Comparison of ENCODE assay signal across 8 mouse cellular contexts in genomic region chr5:124432398-124433012, GRCm38 (mm10). TPM values are rescaled to one million over a fixed set of nuclear protein-coding genes. Genes with fewer than 3 reads are reported as not detected.
A peak's percentile ranks its signal among the peaks of the same experiment; 100 is the strongest.
DNase-seq lines count a peak whose midpoint lies in the region; ATAC-seq and TF ChIP-seq lines count a peak whose summit lies in the region.

No protein-coding gene starts in this region.

- peaks cover 9 to 20% of the 10 kb centered on the region in 2 experiments for H3K4me1 ChIP-seq in CH12.LX (ENCODE audit: control insufficient read depth in 1 of 2, insufficient read depth in 2 of 2)
- no peaks in the 10 kb centered on the region for H3K4me1 ChIP-seq in hindbrain, embryonic 11.5 days (replicated peaks; ENCODE audit: control insufficient read depth, insufficient read depth, low read length)
- no peaks in the 10 kb centered on the region for H3K4me1 ChIP-seq in neural tube, embryonic 14.5 days (ENCODE audit: control insufficient read depth, insufficient read depth, low read length)

- peak; percentile 81 to 92 for TF ChIP-seq CTCF in CH12.LX (conservative IDR thresholded peaks at IDR 0.05 in 1 of 2, IDR thresholded peaks at IDR 0.05 in 1 of 2; ENCODE audit: low read depth in 2 of 2, low read length in 2 of 2)

- H3K9me3 ChIP-seq in CH12.LX (replicated peaks; ENCODE audit: low read length): no peaks in the 10 kb centered on the region
- H3K9me3 ChIP-seq in hindbrain, embryonic 11.5 days (ENCODE audit: control insufficient read depth, low read length): no peaks in the 10 kb centered on the region
- H3K9me3 ChIP-seq in neural tube, embryonic 14.5 days (ENCODE audit: control insufficient read depth, low read length): no peaks in the 10 kb centered on the region

- dilution Hi-C loops in CH12.LX (cut with MboI; ENCODE audit: extremely low pct_ligation_motif_present, extremely low pct_unique_long_range_greater_than_20kb, low sequenced_read_pairs): no loop called here

- peak overlapping the region; percentile 47 for H3K4me2 ChIP-seq in CH12.LX (ENCODE audit: insufficient read depth, low read depth, poor library complexity, severe bottlenecking)
- no peak overlapping the region for H3K4me2 ChIP-seq in hindbrain, embryonic 11.5 days (replicated peaks; ENCODE audit: low read depth, low read length)
- no peak overlapping the region for H3K4me2 ChIP-seq in neural tube, embryonic 14.5 days (ENCODE audit: low read depth, low read length)

- in situ Hi-C loops in CH12.LX (cut with MboI; ENCODE audit: low pct_ligation_motif_present, low pct_unique_long_range_greater_than_20kb, low sequenced_read_pairs): loop anchor here (25.0 kb wide), 1 partner anchor 430 kb away; the partner anchor contains the start of genes Ccdc92 and Zfp664

- H3K36me3 ChIP-seq in CH12.LX (replicated peaks in 1 of 2; ENCODE audit: control insufficient read depth in 1 of 2, insufficient read depth in 1 of 2, low read length in 1 of 2): no peaks in the 10 kb centered on the region
- no peaks in the 10 kb centered on the region for H3K36me3 ChIP-seq in hindbrain, embryonic 11.5 days (ENCODE audit: control insufficient read depth, insufficient read depth, low read length)
- H3K36me3 ChIP-seq in neural tube, embryonic 14.5 days (ENCODE audit: control insufficient read depth, insufficient read depth, low read length): no peaks in the 10 kb centered on the region

- no peak overlapping the region for H3K4me3 ChIP-seq in CH12.LX (replicated peaks in 1 of 3; ENCODE audit: low read depth in 2 of 3, low read length in 2 of 3, poor library complexity in 1 of 3)
- no peak overlapping the region for H3K4me3 ChIP-seq in hindbrain, embryonic 11.5 days (ENCODE audit: low read depth, low read length)
- H3K4me3 ChIP-seq in neural tube, embryonic 14.5 days (ENCODE audit: low read depth, low read length): no peak overlapping the region

- peak; percentile 95 for TF ChIP-seq RAD21 in CH12.LX (IDR thresholded peaks at IDR 0.05; ENCODE audit: low read depth, low read length)

- no peak overlapping the region for H3K9ac ChIP-seq in CH12.LX (ENCODE audit: insufficient read depth, low read depth)
- no peak overlapping the region for H3K9ac ChIP-seq in hindbrain, embryonic 11.5 days (ENCODE audit: low read depth, low read length)
- no peak overlapping the region for H3K9ac ChIP-seq in neural tube, embryonic 14.5 days (replicated peaks; ENCODE audit: low read depth, low read length)

- no peaks in the 10 kb centered on the region for H3K27me3 ChIP-seq in CH12.LX (replicated peaks)
- no peaks in the 10 kb centered on the region for H3K27me3 ChIP-seq in hindbrain, embryonic 11.5 days (ENCODE audit: control insufficient read depth, insufficient read depth, low read length)
- H3K27me3 ChIP-seq in neural tube, embryonic 14.5 days (ENCODE audit: control insufficient read depth, insufficient read depth, low read length): no peaks in the 10 kb centered on the region

- no peak for TF ChIP-seq POLR2A in CH12.LX (IDR thresholded peaks at IDR 0.05; ENCODE audit: low read depth, low read length)

- no peaks in the 10 kb centered on the region for H3K79me2 ChIP-seq in CH12.LX (replicated peaks; ENCODE audit: control insufficient read depth, extremely low read depth, insufficient read depth, poor library complexity, severe bottlenecking)

- peak; percentile 75 for DNase-seq in CH12.LX (ENCODE audit: extremely low read depth)
- peak; percentile 74 for DNase-seq in adrenal gland, postnatal 14 days
- peak; percentile 72 for DNase-seq in hindbrain, embryonic 11.5 days (ENCODE audit: low spot score)
- DNase-seq in layer of hippocampus, adult 18-20 months (ENCODE audit: low spot score in 2 of 2): peak; percentile 69 to 90
- DNase-seq in lung, adult 18-20 months: peak; percentile 57 to 68
- DNase-seq in yolk sac, embryonic 10.5 days (ENCODE audit: low spot score): no peak

- ATAC-seq in erythroid progenitor cell, adult 5-6 weeks (replicated peaks; ENCODE audit: low FRiP score, poor library complexity, severe bottlenecking): peak; percentile 90
- no peak for ATAC-seq in hindbrain, embryonic 11.5 days (ENCODE audit: low FRiP score)
- peak; percentile 75 for ATAC-seq in neural tube, embryonic 14.5 days (ENCODE audit: low read depth)

- no peak for TF ChIP-seq EP300 in CH12.LX (IDR thresholded peaks at IDR 0.05; ENCODE audit: low read length)

- peak overlapping the region; percentile 22; the same call in 1 of the 2 replicates for H3K27ac ChIP-seq in CH12.LX (ENCODE audit: insufficient read depth, low read depth)
- no peak overlapping the region for H3K27ac ChIP-seq in hindbrain, embryonic 11.5 days (ENCODE audit: low read depth, low read length)
- no peak overlapping the region for H3K27ac ChIP-seq in neural tube, embryonic 14.5 days (ENCODE audit: low read depth, low read length)

TF ChIP-seq in CH12.LX, 34 proteins besides CTCF, POLR2A, EP300 and RAD21 (continues in another document):
- TF ChIP-seq ZC3H11A (IDR thresholded peaks at IDR 0.05; ENCODE audit: low read depth, low read length) (peak; percentile 66), MYC (IDR thresholded peaks at IDR 0.05; ENCODE audit: low read depth, low read length) (peak; percentile 85), POLR2AphosphoS2 (IDR thresholded peaks at IDR 0.05; ENCODE audit: low read depth, low read length) (no peak), E2F4 (IDR thresholded peaks at IDR 0.05; ENCODE audit: insufficient replicate concordance, low read depth, low read length) (0 out of 2 replicates have a peak, but pooled peaks have one; percentile 54), RCOR1 (conservative IDR thresholded peaks at IDR 0.05; ENCODE audit: low read depth, low read length) (no peak), JUN (IDR thresholded peaks at IDR 0.05; ENCODE audit: insufficient read depth, low read depth, low read length) (peak; percentile 18; the same call in 1 of the 2 replicates), SIN3A (IDR thresholded peaks at IDR 0.05; ENCODE audit: low read length) (peak; percentile 87; the same call in 1 of the 2 replicates), ETS1 (conservative IDR thresholded peaks at IDR 0.05; ENCODE audit: low read depth, low read length) (0 out of 2 replicates have a peak, but pooled peaks have one; percentile 15), CHD1 (IDR thresholded peaks at IDR 0.05; ENCODE audit: low read depth, low read length) (0 out of 2 replicates have a peak, but pooled peaks have one; percentile 75), CHD2 (IDR thresholded peaks at IDR 0.05; ENCODE audit: low read length) (peak; percentile 82), SMC3 (IDR thresholded peaks at IDR 0.05; ENCODE audit: low read depth, low read length) (peak; percentile 83), MAZ (IDR thresholded peaks at IDR 0.05; ENCODE audit: low read depth, low read length) (peak; percentile 73; the same call in 1 of the 2 replicates), NELFE (IDR thresholded peaks at IDR 0.05; ENCODE audit: low read depth, low read length) (peak; percentile 52; the same call in 1 of the 2 replicates), NRF1 (IDR thresholded peaks at IDR 0.05; ENCODE audit: low read depth, low read length) (no peak)

RNA-seq across cellular contexts. Expression of gene Sbno1, which starts 6.7 kb away (rescaled TPM):
- total RNA-seq in CH12.LX (2012; rRNA removed): 38.3 and 44.2 TPM in 2 replicates
- total RNA-seq in CH12.LX (2014; rRNA removed): 32.4 and 35.0 TPM in 2 replicates
- polyA plus RNA-seq in CH12.LX (2012; ENCODE audit: insufficient read length, low read depth): 48.5 and 52.3 TPM in 2 replicates
- 90.7 and 103 TPM in 2 replicates for total RNA-seq in adrenal gland, postnatal 14 days (2021)
- total RNA-seq in erythroid progenitor cell, adult 5-6 weeks (2015; ENCODE audit: low replicate concordance): 43.6 and 59.9 TPM in 2 replicates
- 84.5 and 106 TPM in 2 replicates for total RNA-seq in erythroid progenitor cell, adult 5-6 weeks (2017; ENCODE audit: low replicate concordance)
- polyA plus RNA-seq in hindbrain, embryonic 11.5 days (2014; fragmentation: Nextera tagmentation; extraction: Ambion mirVana): 92.9 and 116 TPM in 2 replicates
- total RNA-seq in layer of hippocampus, adult 18-20 months (2021): 100 to 1,000 TPM; 148 to 154 TPM
- polyA plus RNA-seq in neural tube, embryonic 14.5 days (2014; fragmentation: Nextera tagmentation; extraction: Ambion mirVana): 101 and 102 TPM in 2 replicates

RNA-seq across cellular contexts. Expression of gene Kmt5a, which starts 7.2 kb away (rescaled TPM):
- total RNA-seq in CH12.LX (2012; rRNA removed) (55.3 and 64.6 TPM in 2 replicates), CH12.LX (2014; rRNA removed) (60.9 and 62.8 TPM in 2 replicates)
- 151 and 154 TPM in 2 replicates for polyA plus RNA-seq in CH12.LX (2012; ENCODE audit: insufficient read length, low read depth)
- total RNA-seq in adrenal gland, postnatal 14 days (2021): 146 and 162 TPM in 2 replicates
- 307 and 377 TPM in 2 replicates for total RNA-seq in erythroid progenitor cell, adult 5-6 weeks (2015; ENCODE audit: low replicate concordance)
- total RNA-seq in erythroid progenitor cell, adult 5-6 weeks (2017; ENCODE audit: low replicate concordance): 344 and 488 TPM in 2 replicates
- 52.2 and 83.1 TPM in 2 replicates for polyA plus RNA-seq in hindbrain, embryonic 11.5 days (2014; fragmentation: Nextera tagmentation; extraction: Ambion mirVana)
- total RNA-seq in layer of hippocampus, adult 18-20 months (2021): 10 to 100 TPM; 66.3 to 73.0 TPM
- polyA plus RNA-seq in neural tube, embryonic 14.5 days (2014; fragmentation: Nextera tagmentation; extraction: Ambion mirVana): 15.9 and 21.5 TPM in 2 replicates

RNA-seq across cellular contexts. Expression of gene Rilpl2, which starts 45.7 kb away (rescaled TPM):
- 393 and 482 TPM in 2 replicates for total RNA-seq in CH12.LX (2012; rRNA removed)
- 415 and 425 TPM in 2 replicates for total RNA-seq in CH12.LX (2014; rRNA removed)
- 354 and 405 TPM in 2 replicates for polyA plus RNA-seq in CH12.LX (2012; ENCODE audit: insufficient read length, low read depth)
- total RNA-seq in adrenal gland, postnatal 14 days (2021): 21.2 and 23.9 TPM in 2 replicates
- 7.1 and 7.9 TPM in 2 replicates for total RNA-seq in erythroid progenitor cell, adult 5-6 weeks (2015; ENCODE audit: low replicate concordance)
- 5.3 and 7.0 TPM in 2 replicates for total RNA-seq in erythroid progenitor cell, adult 5-6 weeks (2017; ENCODE audit: low replicate concordance)
- 19.2 and 20.8 TPM in 2 replicates for polyA plus RNA-seq in hindbrain, embryonic 11.5 days (2014; fragmentation: Nextera tagmentation; extraction: Ambion mirVana)
- 10 to 100 TPM; 20.4 to 22.6 TPM for total RNA-seq in layer of hippocampus, adult 18-20 months (2021)
- 22.9 and 28.7 TPM in 2 replicates for polyA plus RNA-seq in neural tube, embryonic 14.5 days (2014; fragmentation: Nextera tagmentation; extraction: Ambion mirVana)

RNA-seq across cellular contexts. Expression of gene Snrnp35, which starts 50.4 kb away (rescaled TPM):
- total RNA-seq in CH12.LX (2012; rRNA removed) (23.3 and 27.4 TPM in 2 replicates), CH12.LX (2014; rRNA removed) (13.9 and 14.9 TPM in 2 replicates)
- 29.0 and 36.3 TPM in 2 replicates for polyA plus RNA-seq in CH12.LX (2012; ENCODE audit: insufficient read length, low read depth)
- 13.4 and 18.4 TPM in 2 replicates for total RNA-seq in adrenal gland, postnatal 14 days (2021)
- total RNA-seq in erythroid progenitor cell, adult 5-6 weeks (2015; ENCODE audit: low replicate concordance): 1.7 and 7.9 TPM in 2 replicates
- 9.0 TPM in 1 of 2 replicates, not detected in the other for total RNA-seq in erythroid progenitor cell, adult 5-6 weeks (2017; ENCODE audit: low replicate concordance)
- 15.2 and 15.7 TPM in 2 replicates for polyA plus RNA-seq in hindbrain, embryonic 11.5 days (2014; fragmentation: Nextera tagmentation; extraction: Ambion mirVana)
- 10 to 100 TPM; 25.3 to 28.7 TPM for total RNA-seq in layer of hippocampus, adult 18-20 months (2021)
- 8.9 and 12.0 TPM in 2 replicates for polyA plus RNA-seq in neural tube, embryonic 14.5 days (2014; fragmentation: Nextera tagmentation; extraction: Ambion mirVana)

Comparison
In these comparisons a context has a peak if more than half of its experiments do, and no peak if none do; other contexts are left out.
1. RNA of gene Rilpl2, which starts 45.7 kb away (total RNA-seq): 393 to 482 TPM in CH12.LX; 20.4 to 22.6 TPM in layer of hippocampus, adult 18-20 months, 21.2 to 23.9 TPM in adrenal gland, postnatal 14 days and 5.3 to 7.9 TPM in erythroid progenitor cell, adult 5-6 weeks; every median in the first group is over 10 times any median in the second.